Mouse (Mus musculus): ENCODE results near the gene Ss18l1. TPM values are rescaled to one million over a fixed set of nuclear protein-coding genes. Genes with fewer than 3 reads are reported as not detected.
A peak's percentile ranks its signal among the peaks of the same experiment; 100 is the strongest.

Ss18l1 gene
- total and polyA plus RNA-seq, 3 experiments: 2.0 to 3.0 (median 2.1) TPM

- in situ Hi-C loops (cut with MboI; ENCODE audit: low pct_ligation_motif_present, low pct_unique_long_range_greater_than_20kb, low sequenced_read_pairs): no loop called here
- no peaks in the 10 kb centered on the region for H3K79me2 ChIP-seq (replicated peaks; ENCODE audit: control insufficient read depth, extremely low read depth, insufficient read depth, poor library complexity, severe bottlenecking)
- peak overlapping the region; percentile 65; the same call in 1 of the 2 replicates for H3K4me2 ChIP-seq (ENCODE audit: insufficient read depth, low read depth, poor library complexity, severe bottlenecking)
- no peak for TF ChIP-seq MEF2A (IDR thresholded peaks at IDR 0.05; ENCODE audit: borderline replicate concordance, low read depth, low read length)
- no peak for TF ChIP-seq JUND (conservative IDR thresholded peaks at IDR 0.05; ENCODE audit: low read depth, low read length)
- TF ChIP-seq MYC (IDR thresholded peaks at IDR 0.05; ENCODE audit: low read depth, low read length): no peak
- TF ChIP-seq POLR2A (IDR thresholded peaks at IDR 0.05; ENCODE audit: low read depth, low read length): no peak
- TF ChIP-seq EP300 (IDR thresholded peaks at IDR 0.05; ENCODE audit: low read length): no peak
- TF ChIP-seq SMC3 (IDR thresholded peaks at IDR 0.05; ENCODE audit: low read depth, low read length): no peak
- no peak for TF ChIP-seq RCOR1 (conservative IDR thresholded peaks at IDR 0.05; ENCODE audit: low read depth, low read length)
- no peak for TF ChIP-seq ZMIZ1 (IDR thresholded peaks at IDR 0.05; ENCODE audit: low read depth, low read length)
- TF ChIP-seq MAZ (IDR thresholded peaks at IDR 0.05; ENCODE audit: low read depth, low read length): no peak
- no peak for TF ChIP-seq ZKSCAN1 (IDR thresholded peaks at IDR 0.05; ENCODE audit: borderline replicate concordance, low read depth, low read length)
- no peak for TF ChIP-seq IRF4 (IDR thresholded peaks at IDR 0.05; ENCODE audit: low read depth, low read length)
- peaks cover 79% of the 10 kb centered on the region for H3K27me3 ChIP-seq (replicated peaks)
- DNase-seq (ENCODE audit: extremely low read depth): no peak
- no peaks in the 10 kb centered on the region for H3K36me3 ChIP-seq (replicated peaks in 1 of 2; ENCODE audit: control insufficient read depth in 1 of 2, insufficient read depth in 1 of 2, low read length in 1 of 2)
- no peak overlapping the region for H3K9ac ChIP-seq (ENCODE audit: insufficient read depth, low read depth)
- H3K4me3 ChIP-seq (replicated peaks in 1 of 3; ENCODE audit: low read depth in 2 of 3, low read length in 2 of 3, poor library complexity in 1 of 3): no peak overlapping the region
- peaks cover 12 to 18% of the 10 kb centered on the region in 2 experiments for H3K4me1 ChIP-seq (ENCODE audit: control insufficient read depth in 1 of 2, insufficient read depth in 2 of 2)
- no peak overlapping the region for H3K27ac ChIP-seq (ENCODE audit: insufficient read depth, low read depth)
- dilution Hi-C loops (cut with MboI; ENCODE audit: extremely low pct_ligation_motif_present, extremely low pct_unique_long_range_greater_than_20kb, low sequenced_read_pairs): no loop called here
- peaks cover 7% of the 10 kb centered on the region for H3K9me3 ChIP-seq (replicated peaks; ENCODE audit: low read length)
These were observed 61.1 kb downstream of the Ss18l1 start for GRCm38 (mm10) chr2:180103151-180103977.

GRCm38 (mm10) chr2:180103978-180104658 lies 61.8 kb downstream of the Ss18l1 start, which contains the start of gene Hrh3:
Gene Hrh3, minus strand, starts transcription at chr2:180104488.
- peaks cover 79% of the 10 kb centered on the region for H3K27me3 ChIP-seq (replicated peaks)
- no peak within 1 kb of the TSS for H3K4me3 ChIP-seq (replicated peaks in 1 of 3; ENCODE audit: low read depth in 2 of 3, low read length in 2 of 3, poor library complexity in 1 of 3)
- dilution Hi-C loops (cut with MboI; ENCODE audit: extremely low pct_ligation_motif_present, extremely low pct_unique_long_range_greater_than_20kb, low sequenced_read_pairs): no loop called here
- H3K4me1 ChIP-seq (ENCODE audit: control insufficient read depth in 1 of 2, insufficient read depth in 2 of 2): peaks cover 12 to 13% of the 10 kb centered on the region in 2 experiments
- in situ Hi-C loops (cut with MboI; ENCODE audit: low pct_ligation_motif_present, low pct_unique_long_range_greater_than_20kb, low sequenced_read_pairs): no loop called here
- H3K9ac ChIP-seq (ENCODE audit: insufficient read depth, low read depth): no peak within 1 kb of the TSS
- H3K36me3 ChIP-seq (replicated peaks in 1 of 2; ENCODE audit: control insufficient read depth in 1 of 2, insufficient read depth in 1 of 2, low read length in 1 of 2): no peaks in the 10 kb centered on the region
- peak within 1 kb of the TSS; percentile 65 for H3K4me2 ChIP-seq (ENCODE audit: insufficient read depth, low read depth, poor library complexity, severe bottlenecking)
- no peak for DNase-seq (ENCODE audit: extremely low read depth)
- no peaks in the 10 kb centered on the region for H3K79me2 ChIP-seq (replicated peaks; ENCODE audit: control insufficient read depth, extremely low read depth, insufficient read depth, poor library complexity, severe bottlenecking)
- TF ChIP-seq POLR2A (IDR thresholded peaks at IDR 0.05; ENCODE audit: low read depth, low read length) (no peak), MXI1 (IDR thresholded peaks at IDR 0.05; ENCODE audit: low read depth, low read length) (0 out of 2 replicates have a peak, but pooled peaks have one; percentile 37), SIN3A (IDR thresholded peaks at IDR 0.05; ENCODE audit: low read length) (peak; percentile 44; the same call in 1 of the 2 replicates)
- peaks cover 7% of the 10 kb centered on the region for H3K9me3 ChIP-seq (replicated peaks; ENCODE audit: low read length)
- no peak within 1 kb of the TSS for H3K27ac ChIP-seq (ENCODE audit: insufficient read depth, low read depth)
